Mouse (Mus musculus) brain, embryonic 14.5 days (tissue): ENCODE measurements around the gene Usf1. TPM values are rescaled to one million over a fixed set of nuclear protein-coding genes. Genes with fewer than 3 reads are reported as not detected.
A peak's percentile ranks its signal among the peaks of the same experiment; 100 is the strongest.

ENCODE experiments used
- DNase-seq: peaks from one replicate; pipeline ENCODE4 v3.0.0-alpha.2; 2011; ENCODE audit warnings: low read depth
- CTCF ChIP-seq: fragments of 200-500 bp; IDR thresholded peaks from 2 replicates; pipeline ENCODE4 v1.5.1; 2012; ENCODE audit warnings: inconsistent platforms, mild to moderate bottlenecking, moderate library complexity, borderline replicate concordance; ENCODE audit not compliant: insufficient read depth, insufficient read length; ENCODE audit errors: extremely low read depth
- POLR2A ChIP-seq: fragments of 200-500 bp; IDR thresholded peaks from 2 replicates; pipeline ENCODE4 v1.6.1; 2012; ENCODE audit warnings: mild to moderate bottlenecking, inconsistent platforms, borderline replicate concordance; ENCODE audit not compliant: poor library complexity, insufficient read depth, insufficient read length, severe bottlenecking; ENCODE audit errors: extremely low read depth
- polyA plus RNA-seq: library from polyadenylated mRNA; depleted of rRNA; stranded (reverse); fragments of >200 nt; gene quantifications from 2 replicates; pipeline ENCODE4 v1.2.3, GENCODE M21; 2012; rRNA removed

Usf1 gene
- polyA plus RNA-seq: 242 and 259 TPM in 2 replicates

- peak; percentile 49; the same call in 1 of the 2 replicates for TF ChIP-seq POLR2A
- TF ChIP-seq CTCF: no peak
- DNase-seq: peak; percentile 99
These were observed at the start of gene Usf1 for GRCm38 (mm10) chr1:171410947-171411484. Gene Usf1 (plus strand): TSS chr1:171411313.

DNA sequence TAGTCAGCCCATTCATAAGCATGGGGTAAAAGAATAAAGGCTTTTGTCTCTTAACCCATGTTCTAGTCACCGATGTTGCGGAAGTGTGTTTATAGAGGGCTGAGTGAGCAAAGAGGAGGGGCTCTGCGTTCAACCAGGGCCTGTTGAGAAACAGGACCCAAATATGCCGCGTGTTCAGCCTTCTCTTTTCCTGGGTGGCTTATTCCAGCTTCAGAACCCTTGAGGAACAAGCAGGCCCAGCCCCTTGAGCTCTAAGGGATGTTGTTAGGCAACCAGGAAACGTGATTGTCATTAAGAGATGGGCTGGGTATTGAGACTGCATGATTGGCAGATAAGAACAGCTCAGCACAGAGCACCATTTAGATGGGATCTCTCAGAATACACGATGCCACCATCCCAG, 45.2 kb upstream of the Usf1 start:
- TF ChIP-seq POLR2A (no peak), CTCF (no peak)
- DNase-seq: peak; percentile 22

- TF ChIP-seq CTCF: no peak
- TF ChIP-seq POLR2A: no peak
- DNase-seq: no peak
These were observed 41.1 kb upstream of the Usf1 start, which contains the start of gene Nectin4 for GRCm38 (mm10) chr1:171369845-171370556. Gene Nectin4 (plus strand): TSS chr1:171370099.

- no peak for TF ChIP-seq POLR2A
- no peak for TF ChIP-seq CTCF
- no peak for DNase-seq
These were observed 38.2 kb upstream of the Usf1 start for GRCm38 (mm10) chr1:171372880-171373279.

GRCm38 (mm10) chr1:171373946-171374345, 37.2 kb upstream of the Usf1 start:
- no peak for DNase-seq
- TF ChIP-seq POLR2A (no peak), CTCF (no peak)

- DNase-seq: no peak
- TF ChIP-seq POLR2A (no peak), CTCF (no peak)
These were observed 35.4 kb upstream of the Usf1 start for GRCm38 (mm10) chr1:171375646-171376097.

DNA sequence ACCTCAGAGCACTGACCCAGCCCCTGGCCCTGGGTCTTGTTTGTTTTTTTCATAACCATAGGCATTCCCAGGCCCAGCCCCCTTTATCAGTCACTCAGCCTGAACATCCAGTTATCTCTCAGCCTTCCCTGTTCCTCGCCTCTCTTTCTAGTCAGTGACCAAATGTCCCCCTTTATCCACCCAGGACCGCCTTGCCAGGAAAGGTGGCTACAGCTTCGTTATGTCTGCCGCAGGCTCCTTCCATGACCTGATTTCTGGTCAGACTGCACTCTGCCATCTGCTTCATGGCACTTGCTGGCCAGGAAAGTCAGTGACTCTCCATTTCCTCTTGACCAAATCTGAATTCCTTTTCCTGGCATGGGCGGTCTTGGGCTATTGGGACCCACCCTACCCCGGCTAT, 32.8 kb upstream of the Usf1 start:
- TF ChIP-seq POLR2A (no peak), CTCF (no peak)
- DNase-seq: no peak

- DNase-seq: peak; percentile 91
- no peak for TF ChIP-seq POLR2A
- TF ChIP-seq CTCF: peak; percentile 78
These were observed 31.0 kb upstream of the Usf1 start for GRCm38 (mm10) chr1:171379935-171380599.

DNA sequence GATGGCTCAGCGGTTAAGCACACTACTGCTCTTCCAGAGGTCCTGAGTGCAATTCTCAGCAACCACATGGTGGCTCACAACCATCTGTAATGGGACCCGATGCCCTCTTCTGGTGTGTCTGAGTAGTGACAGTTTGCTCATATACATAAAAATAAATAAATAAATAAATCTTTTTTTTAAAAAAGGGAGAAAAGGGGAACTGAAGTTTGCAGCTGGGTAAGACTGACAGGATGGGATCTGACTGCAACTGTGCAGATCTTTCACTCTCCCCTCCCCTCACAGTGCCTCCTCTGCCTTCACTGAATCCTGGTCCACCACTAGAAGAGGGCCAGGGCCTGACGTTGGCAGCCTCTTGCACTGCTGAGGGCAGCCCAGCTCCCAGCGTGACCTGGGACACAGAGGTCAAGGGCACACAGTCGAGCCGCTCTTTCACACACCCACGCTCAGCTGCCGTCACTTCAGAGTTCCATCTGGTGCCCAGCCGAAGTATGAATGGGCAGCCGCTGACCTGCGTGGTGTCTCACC, 29.0 kb upstream of the Usf1 start:
- no peak for DNase-seq

GRCm38 (mm10) chr1:171384361-171384760, 26.8 kb upstream of the Usf1 start:
- TF ChIP-seq CTCF (no peak), POLR2A (no peak)
- DNase-seq: no peak

More for the DNA sequence above, 29.0 kb upstream of the Usf1 start:
- no peak for TF ChIP-seq CTCF
- TF ChIP-seq POLR2A: no peak

GRCm38 (mm10) chr1:171385171-171385570, 25.9 kb upstream of the Usf1 start:
- no peak for DNase-seq
- TF ChIP-seq CTCF: no peak
- no peak for TF ChIP-seq POLR2A
